Mouse (Mus musculus) frontal cortex, adult 2 months (tissue): Measurements from ENCODE around the gene Olfr444. TPM values are rescaled to one million over a fixed set of nuclear protein-coding genes. Genes with fewer than 3 reads are reported as not detected.

Experiments
- DNase-seq, 2 experiments: peaks; one replicate each; pipeline ENCODE4 v3.0.0; 2022; ENCODE audit warnings: low spot score in 1 of 2; ENCODE audit errors: extremely low spot score in 1 of 2
- polyA plus RNA-seq: library from polyadenylated mRNA; depleted of rRNA; stranded (reverse); fragments of >200 nt; gene quantifications from 2 replicates; pipeline ENCODE4 v1.2.3, GENCODE M21; 2012; rRNA removed

Gene Olfr444
- polyA plus RNA-seq, result not detected in 2 replicates

DNA sequence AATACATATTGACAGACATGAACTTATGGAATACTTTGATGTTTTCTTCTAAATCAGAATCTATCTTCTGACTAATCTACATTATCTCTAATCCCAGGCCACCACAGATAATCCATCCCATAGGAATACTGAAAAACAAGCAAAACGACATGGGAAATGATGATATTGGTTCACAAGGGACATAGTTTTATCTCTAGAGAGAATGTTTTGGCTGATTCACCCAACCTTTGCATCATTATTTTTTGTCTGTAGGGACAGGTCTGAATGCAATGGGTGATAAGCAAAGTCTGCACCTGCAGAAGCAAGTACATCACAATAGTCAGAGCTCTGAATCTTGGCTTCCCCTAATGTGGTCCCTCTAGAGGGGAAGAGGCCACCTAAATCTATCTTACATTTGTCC, at the start of gene Olfr444:
Olfr444 (plus strand) TSS at position 301 of the 400 bp plus-strand sequence.
- no peak for DNase-seq

DNA sequence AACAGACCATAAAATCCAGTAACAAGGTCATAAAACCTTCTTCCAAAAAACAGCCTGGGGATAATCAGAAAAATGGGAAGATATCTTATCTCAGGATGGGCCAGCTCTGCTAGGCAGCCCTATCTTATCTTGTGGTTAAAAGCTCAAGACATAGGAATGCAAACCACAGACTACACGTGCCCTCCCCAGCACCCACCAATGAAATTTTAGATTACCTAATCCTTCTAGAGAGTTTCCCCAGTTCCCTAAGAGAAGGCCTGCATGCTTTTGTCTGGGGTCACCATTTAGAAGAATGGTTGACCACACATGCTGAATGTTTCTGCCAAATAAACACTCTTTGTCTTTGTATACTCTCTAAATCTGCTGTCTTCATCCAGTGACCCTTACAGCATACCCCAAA, 48.5 kb upstream of the Olfr444 start:
- DNase-seq, result no peak

DNA sequence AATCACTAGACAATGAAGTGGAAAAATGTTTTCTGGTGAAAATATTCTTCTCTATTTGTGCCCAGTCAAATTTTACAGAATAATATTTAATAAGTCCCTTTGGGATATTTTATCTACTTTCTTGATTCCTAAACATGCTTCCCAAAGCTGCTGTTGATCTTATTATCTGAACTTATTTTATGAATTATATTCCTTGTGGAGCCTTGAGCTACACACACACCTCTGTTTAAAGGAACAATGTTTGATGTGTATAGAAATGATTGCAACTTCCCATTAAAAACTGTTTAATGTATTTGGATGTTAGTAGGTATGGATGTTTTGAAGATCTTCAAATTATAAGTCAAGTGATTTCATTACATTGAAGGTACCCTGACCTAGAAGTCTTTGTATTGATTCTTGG, 40.3 kb upstream of the Olfr444 start, which contains the start of gene Olfr447:
Olfr447 (plus strand) TSS at position 301 of the 400 bp plus-strand sequence.
- DNase-seq, result no peak

DNA sequence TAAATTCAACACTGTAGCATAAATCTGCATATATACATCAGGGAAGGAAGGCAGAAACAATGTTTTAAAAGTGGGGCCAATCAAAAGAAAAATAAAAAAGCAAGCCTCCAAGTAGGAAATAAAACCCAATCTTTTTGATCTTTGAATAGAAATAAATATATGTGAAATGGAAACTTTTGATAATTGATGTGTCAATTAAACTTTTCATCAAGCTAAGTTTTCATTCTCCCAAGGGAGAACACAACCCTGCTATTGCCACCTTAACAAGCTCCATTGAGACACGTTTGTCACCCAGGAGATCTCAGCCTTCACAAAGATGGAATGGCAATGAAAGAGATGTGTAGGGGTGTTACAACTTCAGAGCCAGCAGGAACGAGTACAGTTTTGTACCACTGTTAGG, 27.8 kb upstream of the Olfr444 start, which contains the start of gene Olfr446:
Olfr446 (plus strand) TSS at position 301 of the 400 bp plus-strand sequence.
- no peak for DNase-seq

DNA sequence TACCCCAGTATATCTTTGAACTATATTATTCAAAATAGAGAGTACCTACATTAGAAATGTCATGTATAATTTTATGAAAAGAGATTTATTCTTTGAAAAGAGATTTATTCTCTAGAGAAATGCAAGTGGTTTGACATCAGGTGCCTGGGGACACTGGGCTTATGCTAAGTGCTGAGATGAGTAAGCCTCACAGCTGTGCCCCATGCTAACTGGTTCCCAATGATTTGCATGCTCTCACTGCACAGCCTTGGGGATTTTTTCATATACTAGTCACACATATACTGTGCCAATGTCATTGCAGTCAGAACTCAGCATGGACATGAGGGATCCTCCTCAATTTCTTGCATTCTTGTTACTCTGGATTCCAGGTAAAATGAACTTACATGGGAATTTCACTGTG, 31.5 kb downstream of the Olfr444 start:
- no peak for DNase-seq

Other genes starting within 250 kb of the Olfr444 start
- 107 and 119 TPM in 2 replicates for gene Tcaf1, start 239.0 kb upstream of the Olfr444 start, polyA plus RNA-seq
- gene Olfr453, start 209.7 kb upstream of the Olfr444 start, polyA plus RNA-seq, result not detected in 2 replicates
- gene Olfr38, start 192.7 kb upstream of the Olfr444 start, polyA plus RNA-seq, result not detected in 2 replicates
- gene Olfr452, start 164.0 kb upstream of the Olfr444 start, polyA plus RNA-seq, result not detected in 2 replicates
- not detected in 2 replicates for gene Olfr450, start 137.1 kb upstream of the Olfr444 start, polyA plus RNA-seq
- gene Olfr449, start 114.7 kb upstream of the Olfr444 start, polyA plus RNA-seq, result 0.13 TPM in 1 of 2 replicates, not detected in the other
- gene Olfr448, start 58.6 kb upstream of the Olfr444 start, polyA plus RNA-seq, result not detected in 2 replicates
- not detected in 2 replicates for gene Olfr447, start 40.2 kb upstream of the Olfr444 start, polyA plus RNA-seq
- gene Olfr446, start 27.7 kb upstream of the Olfr444 start, polyA plus RNA-seq, result not detected in 2 replicates
- 0.04 TPM in 1 of 2 replicates, not detected in the other for gene Olfr441, start 157.3 kb downstream of the Olfr444 start, polyA plus RNA-seq
- 0.04 TPM in 1 of 2 replicates, not detected in the other for gene Olfr237-ps1, start 197.5 kb downstream of the Olfr444 start, polyA plus RNA-seq
- gene Olfr437, start 214.2 kb downstream of the Olfr444 start, polyA plus RNA-seq, result not detected in 2 replicates
- 0.02 TPM in 1 of 2 replicates, not detected in the other for gene Olfr13, start 223.1 kb downstream of the Olfr444 start, polyA plus RNA-seq
- not detected in 2 replicates for gene Olfr435, start 248.1 kb downstream of the Olfr444 start, polyA plus RNA-seq